Mouse (Mus musculus) CH12.LX (cell line): ENCODE measurements around the gene Gpr142. TPM values are rescaled to one million over a fixed set of nuclear protein-coding genes. Genes with fewer than 3 reads are reported as not detected.

Source experiments
- DNase-seq: peaks from one replicate; pipeline ENCODE4 v3.0.0-alpha.2; 2013; ENCODE audit errors: extremely low read depth
- H3K27ac ChIP-seq: 2 replicates; pipeline ENCODE4 v1.5.1; 2012; ENCODE audit warnings: low read depth, mild to moderate bottlenecking, control low read depth, moderate library complexity; ENCODE audit not compliant: insufficient read depth
- H3K27me3 ChIP-seq: replicated peaks from 2 replicates; pipeline ENCODE3; 2012; ENCODE audit warnings: inconsistent platforms
- H3K36me3 ChIP-seq, 2 experiments: replicated peaks in 1 of 2; 2 replicates each; pipeline versions ENCODE3 to v1.6.1; 2012; ENCODE audit warnings: inconsistent platforms in 1 of 2, low read length in 1 of 2, mild to moderate bottlenecking in 1 of 2, mixed read lengths in 1 of 2, moderate library complexity in 1 of 2; ENCODE audit not compliant: control insufficient read depth in 1 of 2, insufficient read depth in 1 of 2
- H3K4me1 ChIP-seq, 2 experiments: 2 replicates each; pipeline ENCODE4 v1.6.1; 2012; ENCODE audit warnings: inconsistent platforms in 1 of 2, moderate library complexity in 1 of 2; ENCODE audit not compliant: insufficient read depth in 2 of 2, control insufficient read depth in 1 of 2
- H3K4me2 ChIP-seq: 2 replicates; pipeline ENCODE4 v1.6.1; 2012; ENCODE audit warnings: low read depth, mild to moderate bottlenecking, control low read depth; ENCODE audit not compliant: poor library complexity, insufficient read depth, severe bottlenecking
- H3K4me3 ChIP-seq, 3 experiments: fragments of 150-350 bp in 1 of 3; sonication (generic) in 1 of 3; replicated peaks in 1 of 3; 2 replicates each; pipeline versions ENCODE3 to v1.5.1; 2011 to 2012; ENCODE audit warnings: low read depth in 2 of 3, low read length in 2 of 3, mild to moderate bottlenecking in 2 of 3, moderate library complexity in 2 of 3, control low read depth in 1 of 3, improper control_type of control experiment in 1 of 3, inconsistent platforms in 1 of 3, mixed read lengths in 1 of 3; ENCODE audit not compliant: poor library complexity in 1 of 3
- H3K79me2 ChIP-seq: replicated peaks from 2 replicates; pipeline ENCODE4 v1.6.1; 2012; ENCODE audit warnings: mild to moderate bottlenecking, moderate library complexity; ENCODE audit not compliant: control insufficient read depth, poor library complexity, insufficient read depth, severe bottlenecking; ENCODE audit errors: extremely low read depth
- H3K9ac ChIP-seq: 2 replicates; pipeline ENCODE4 v1.6.1; 2012; ENCODE audit warnings: low read depth, mild to moderate bottlenecking, control low read depth, moderate library complexity; ENCODE audit not compliant: insufficient read depth
- H3K9me3 ChIP-seq: replicated peaks from 2 replicates; pipeline ENCODE3; 2012; ENCODE audit warnings: low read length, inconsistent platforms, mixed read lengths
- CHD1 ChIP-seq: IDR thresholded peaks from 2 replicates; pipeline ENCODE4 v1.6.1; 2012; ENCODE audit warnings: low read depth, low read length, improper control_type of control experiment, inconsistent platforms
- CHD2 ChIP-seq: IDR thresholded peaks from 2 replicates; pipeline ENCODE4 v1.6.1; 2011; ENCODE audit warnings: low read length, improper control_type of control experiment
- E2F4 ChIP-seq: IDR thresholded peaks from 2 replicates; pipeline ENCODE4 v1.6.1; 2011; ENCODE audit warnings: low read depth, low read length, improper control_type of control experiment; ENCODE audit not compliant: insufficient replicate concordance
- EP300 ChIP-seq: IDR thresholded peaks from 2 replicates; pipeline ENCODE4 v1.6.1; 2011; ENCODE audit warnings: low read length, improper control_type of control experiment
- GABPA ChIP-seq: IDR thresholded peaks from 2 replicates; pipeline ENCODE4 v1.6.1; 2012; ENCODE audit warnings: low read depth, low read length, improper control_type of control experiment, inconsistent platforms; ENCODE audit not compliant: insufficient replicate concordance
- HCFC1 ChIP-seq: IDR thresholded peaks from 2 replicates; pipeline ENCODE4 v1.6.1; 2012; ENCODE audit warnings: low read depth, mild to moderate bottlenecking, inconsistent platforms, low read length, improper control_type of control experiment
- JUN ChIP-seq: IDR thresholded peaks from 2 replicates; pipeline ENCODE4 v1.6.1; 2011; ENCODE audit warnings: low read depth, mild to moderate bottlenecking, low read length, improper control_type of control experiment, moderate library complexity; ENCODE audit not compliant: insufficient read depth
- JUND ChIP-seq: conservative IDR thresholded peaks from 2 replicates; pipeline ENCODE4 v1.6.1; 2011; ENCODE audit warnings: low read depth, low read length, improper control_type of control experiment
- KAT2A ChIP-seq: IDR thresholded peaks from 2 replicates; pipeline ENCODE4 v1.6.1; 2012; ENCODE audit warnings: low read length, improper control_type of control experiment, inconsistent platforms; ENCODE audit not compliant: insufficient replicate concordance
- MAFK ChIP-seq: IDR thresholded peaks from 2 replicates; pipeline ENCODE4 v1.6.1; 2011; ENCODE audit warnings: low read length, improper control_type of control experiment; ENCODE audit not compliant: insufficient replicate concordance
- MAX ChIP-seq: IDR thresholded peaks from 2 replicates; pipeline ENCODE4 v1.6.1; 2011; ENCODE audit warnings: low read length, improper control_type of control experiment
- MEF2A ChIP-seq: IDR thresholded peaks from 2 replicates; pipeline ENCODE4 v1.6.1; 2014; ENCODE audit warnings: low read depth, mild to moderate bottlenecking, inconsistent platforms, low read length, improper control_type of control experiment, borderline replicate concordance
- MXI1 ChIP-seq: IDR thresholded peaks from 2 replicates; pipeline ENCODE4 v1.6.1; 2011; ENCODE audit warnings: mild to moderate bottlenecking, low read depth, low read length, improper control_type of control experiment
- MYC ChIP-seq: IDR thresholded peaks from 2 replicates; pipeline ENCODE4 v1.6.1; 2011; ENCODE audit warnings: low read depth, mild to moderate bottlenecking, improper control_type of control experiment, low read length
- NRF1 ChIP-seq: IDR thresholded peaks from 2 replicates; pipeline ENCODE4 v1.6.1; 2014; ENCODE audit warnings: low read depth, mild to moderate bottlenecking, inconsistent platforms, low read length, improper control_type of control experiment, moderate library complexity
- PAX5 ChIP-seq: IDR thresholded peaks from 2 replicates; pipeline ENCODE4 v1.6.1; 2012; ENCODE audit warnings: low read length, inconsistent platforms, mixed read lengths
- RAD21 ChIP-seq: IDR thresholded peaks from 2 replicates; pipeline ENCODE4 v1.6.1; 2011; ENCODE audit warnings: low read depth, mild to moderate bottlenecking, low read length, improper control_type of control experiment, moderate library complexity
- SMC3 ChIP-seq: IDR thresholded peaks from 2 replicates; pipeline ENCODE4 v1.6.1; 2011; ENCODE audit warnings: low read depth, low read length, improper control_type of control experiment
- TBP ChIP-seq: conservative IDR thresholded peaks from 2 replicates; pipeline ENCODE4 v1.6.1; 2011; ENCODE audit warnings: low read depth, low read length, improper control_type of control experiment
- UBTF ChIP-seq: IDR thresholded peaks from 2 replicates; pipeline ENCODE4 v1.6.1; 2012; ENCODE audit warnings: low read depth, mild to moderate bottlenecking, inconsistent platforms, low read length, improper control_type of control experiment, moderate library complexity
- USF2 ChIP-seq: conservative IDR thresholded peaks from 2 replicates; pipeline ENCODE4 v1.6.1; 2011; ENCODE audit warnings: low read depth, low read length, improper control_type of control experiment
- ZKSCAN1 ChIP-seq: IDR thresholded peaks from 2 replicates; pipeline ENCODE4 v1.6.1; 2012; ENCODE audit warnings: low read depth, inconsistent platforms, low read length, improper control_type of control experiment, borderline replicate concordance
- ZMIZ1 ChIP-seq: IDR thresholded peaks from 2 replicates; pipeline ENCODE4 v1.6.1; 2012; ENCODE audit warnings: low read depth, mild to moderate bottlenecking, inconsistent platforms, low read length, improper control_type of control experiment
- dilution Hi-C: fragments of 300-500 bp; cut with MboI; formaldehyde crosslinking; loops from 2 replicates; pipeline ENCODE4 v1.14.3; 2020; ENCODE audit warnings: low sequenced_read_pairs; ENCODE audit not compliant: extremely low pct_unique_long_range_greater_than_20kb, extremely low pct_ligation_motif_present
- in situ Hi-C: fragments of 300-500 bp; cut with MboI; formaldehyde crosslinking; loops from 3 replicates; pipeline ENCODE4 v1.14.3; 2019; ENCODE audit warnings: low sequenced_read_pairs, low pct_ligation_motif_present, low pct_unique_long_range_greater_than_20kb, mixed read lengths
- polyA plus RNA-seq: library from polyadenylated mRNA; unstranded; fragments of >175 nt; gene quantifications from 2 replicates; pipeline ENCODE4 v1.2.1, GENCODE M21; 2012; ENCODE audit warnings: low read depth; ENCODE audit not compliant: insufficient read length
- total RNA-seq, 2 experiments: library from RNA; depleted of rRNA; stranded (reverse); fragments of 300-350 nt in 1 of 2; fragments of >200 nt in 1 of 2; gene quantifications; 2 replicates each; pipeline ENCODE4 v1.2.3; 2012 to 2014

Gene Gpr142
- total and polyA plus RNA-seq, 3 experiments: not detected

DNA sequence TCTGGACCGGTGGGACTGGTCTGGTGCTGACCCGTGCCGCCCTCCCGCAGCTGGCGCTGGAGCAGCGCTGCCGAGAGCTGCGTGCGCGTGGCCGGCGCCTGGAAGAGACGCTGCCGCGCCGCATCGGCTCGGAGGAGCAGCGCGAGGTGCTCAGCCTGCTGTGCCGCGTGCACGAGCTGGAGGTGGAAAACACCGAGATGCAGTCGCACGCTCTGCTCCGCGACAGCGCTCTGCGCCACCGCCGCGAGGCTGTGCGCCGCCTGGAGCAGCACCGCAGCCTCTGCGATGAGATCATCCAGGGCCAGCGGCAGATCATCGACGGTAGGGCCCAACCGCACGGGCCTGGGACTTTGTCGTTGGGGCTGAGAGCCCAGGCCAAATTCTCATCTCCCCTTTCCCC lies 12.4 kb upstream of the Gpr142 start:
- dilution Hi-C loops: no loop called here
- no peak for DNase-seq
- Histone ChIP-seq H3K4me2 (no peak overlapping the region), H3K9me3 (peaks cover 5% of the 10 kb centered on the region), H3K27ac (no peak overlapping the region), H3K4me1 (peaks cover 4 to 14% of the 10 kb centered on the region in 2 experiments; a peak in 3 of 4 replicates)
- TF ChIP-seq SMC3 (no peak), CHD1 (no peak), RAD21 (no peak), JUN (no peak), MAX (no peak), TBP (no peak), MAFK (no peak), HCFC1 (no peak), KAT2A (no peak), MXI1 (no peak), NRF1 (no peak), PAX5 (no peak), USF2 (no peak), EP300 (no peak), GABPA (no peak), ZKSCAN1 (no peak), JUND (no peak), UBTF (no peak), ZMIZ1 (no peak), CHD2 (no peak)
- TF ChIP-seq, all 38 proteins: peak for 0
- Histone ChIP-seq H3K4me3 (no peak overlapping the region), H3K79me2 (no peaks in the 10 kb centered on the region), H3K9ac (no peak overlapping the region), H3K27me3 (peaks cover 29% of the 10 kb centered on the region), H3K36me3 (no peaks in the 10 kb centered on the region)
- in situ Hi-C loops: no loop called here

DNA sequence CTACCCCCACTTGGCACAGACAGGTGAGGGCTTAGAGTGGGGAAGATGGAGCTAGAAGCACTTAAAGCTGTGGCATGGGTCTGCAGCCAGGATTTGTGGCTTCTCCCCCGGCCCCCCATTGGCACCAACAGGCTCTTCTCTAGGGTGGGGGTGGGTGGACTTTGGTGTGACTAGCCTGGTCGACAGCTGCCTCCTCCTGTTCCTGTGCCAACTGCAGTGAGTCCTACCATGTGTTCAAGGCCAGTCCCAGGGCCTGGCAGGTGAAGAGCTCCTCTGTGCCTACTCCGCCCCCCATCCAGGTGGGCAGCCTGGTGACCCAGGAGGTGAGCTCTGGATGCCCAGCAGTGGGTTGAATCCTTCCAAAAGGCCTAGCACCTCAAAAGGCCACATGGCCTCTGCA lies 11.1 kb upstream of the Gpr142 start:
- H3K4me1 ChIP-seq: peaks cover 4 to 14% of the 10 kb centered on the region in 2 experiments; a peak in 3 of 4 replicates
- no peak for DNase-seq
- no peak overlapping the region for H3K9ac ChIP-seq
- no peak overlapping the region for H3K4me2 ChIP-seq
- no peaks in the 10 kb centered on the region for H3K79me2 ChIP-seq
- dilution Hi-C loops (no loop called here), in situ Hi-C loops (no loop called here)
- no peak overlapping the region for H3K27ac ChIP-seq
- H3K36me3 ChIP-seq: peaks cover 0 to 4% of the 10 kb centered on the region in 2 experiments
- H3K4me3 ChIP-seq: no peak overlapping the region
- H3K9me3 ChIP-seq: peaks cover 15% of the 10 kb centered on the region
- TF ChIP-seq CHD1: no peak
- TF ChIP-seq ZMIZ1: no peak
- TF ChIP-seq MYC: no peak
- TF ChIP-seq CHD2: no peak
- TF ChIP-seq USF2: no peak
- TF ChIP-seq MAFK: no peak
- TF ChIP-seq MEF2A: no peak
- TF ChIP-seq PAX5: no peak
- no peak for TF ChIP-seq E2F4
- no peak for TF ChIP-seq JUN
- no peak for TF ChIP-seq JUND
- H3K27me3 ChIP-seq: peaks cover 16% of the 10 kb centered on the region
